Mouse (Mus musculus) embryonic fibroblast, embryonic 13.5 days (primary cell): ENCODE results near the gene Prss45.

Experiments used
- CTCF ChIP-seq: IDR thresholded peaks from 2 replicates; pipeline ENCODE4 v1.5.1; 2011; ENCODE audit warnings: mild to moderate bottlenecking, control low read depth, low read length, moderate library complexity, borderline replicate concordance; ENCODE audit not compliant: insufficient read depth
- POLR2A ChIP-seq: IDR thresholded peaks from 2 replicates; pipeline ENCODE4 v1.6.1; 2011; ENCODE audit warnings: low read depth, mild to moderate bottlenecking, control low read depth, low read length, moderate library complexity

GRCm38 (mm10) chr9:110858523-110858922, 24.1 kb downstream of the Prss45 start:
- TF ChIP-seq CTCF = no peak
- no peak for TF ChIP-seq POLR2A
